In the genomic region with DNA sequence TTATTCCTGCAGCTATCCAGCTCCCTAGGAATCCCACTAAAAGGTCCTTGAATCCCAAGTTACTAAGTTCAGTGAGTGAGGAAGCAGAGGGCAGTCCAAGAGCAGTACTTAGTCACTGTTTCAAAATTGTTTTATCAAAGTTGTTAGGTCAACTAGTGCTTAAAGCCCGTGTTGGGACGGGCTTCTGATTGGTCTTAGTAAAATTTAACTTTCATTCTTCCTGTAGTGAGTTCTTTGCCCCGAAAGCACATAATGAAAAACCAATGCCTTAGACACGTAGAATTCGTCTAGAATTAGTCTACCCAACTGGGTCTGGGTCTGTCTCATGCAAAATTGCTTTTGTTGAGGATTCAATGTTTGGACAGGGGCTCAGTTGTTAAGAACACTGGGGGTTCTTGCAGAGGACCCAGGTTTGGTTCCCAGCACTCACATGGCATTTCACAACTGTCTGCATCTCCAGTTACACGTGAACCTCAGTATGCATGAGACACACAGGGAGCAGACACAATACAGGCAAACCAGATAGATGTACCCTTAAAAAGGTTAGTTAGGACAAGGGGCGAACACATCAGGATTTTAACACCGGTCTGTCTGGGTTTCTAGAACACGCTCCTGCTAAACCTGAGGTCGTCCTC, we compare ENCODE assay signal across 8 mouse cellular contexts. TPM values are rescaled to one million over a fixed set of nuclear protein-coding genes. Genes with fewer than 3 reads are reported as not detected.
A peak's percentile ranks its signal among the peaks of the same experiment; 100 is the strongest.
DNase-seq lines count a peak whose midpoint lies in the region; ATAC-seq and TF ChIP-seq lines count a peak whose summit lies in the region.

No protein-coding gene starts in this region.

- H3K36me3 ChIP-seq in embryonic facial prominence, embryonic 15.5 days, result 0 out of 2 replicates have a peak, but pooled peaks cover 11% of the 10 kb centered on the region
- H3K36me3 ChIP-seq in midbrain, embryonic 15.5 days (replicated peaks), result no peaks in the 10 kb centered on the region

- no peak for DNase-seq in lung, adult 2 months
- DNase-seq in lung, postnatal 4 days, result no peak
- DNase-seq in kidney, adult 9 months, result peak; percentile 73
- no peak for DNase-seq in right cerebral cortex, postnatal 14 days
- no peak for DNase-seq in layer of hippocampus, adult 9-10 months (ENCODE audit: low spot score)
- DNase-seq in adrenal gland, postnatal 25 days, result no peak

- H3K4me3 ChIP-seq in lung, adult 2 months (replicated peaks; ENCODE audit: extremely low read depth, low read depth, low read length), result peak overlapping the region; percentile 88
- H3K4me3 ChIP-seq in embryonic facial prominence, embryonic 15.5 days (replicated peaks), result peak overlapping the region; percentile 94
- peak overlapping the region; percentile 96 for H3K4me3 ChIP-seq in midbrain, embryonic 15.5 days

- TF ChIP-seq CTCF in lung, adult 2 months (IDR thresholded peaks at IDR 0.05; ENCODE audit: insufficient read depth, low read length), result no peak

- H3K27me3 ChIP-seq in embryonic facial prominence, embryonic 15.5 days, result no peaks in the 10 kb centered on the region
- H3K27me3 ChIP-seq in midbrain, embryonic 15.5 days (replicated peaks), result no peaks in the 10 kb centered on the region

- no peaks in the 10 kb centered on the region for H3K9me3 ChIP-seq in embryonic facial prominence, embryonic 15.5 days (replicated peaks)
- no peaks in the 10 kb centered on the region for H3K9me3 ChIP-seq in midbrain, embryonic 15.5 days

- TF ChIP-seq POLR2A in lung, adult 2 months (IDR thresholded peaks at IDR 0.05; ENCODE audit: borderline replicate concordance, extremely low read depth, low read depth, low read length), result no peak

- 13% methylated on average over 10 of the region's 10 CpGs for WGBS in lung, adult 2 months
- 24% methylated on average over 10 of the region's 10 CpGs for WGBS in embryonic facial prominence, embryonic 15.5 days
- 25% methylated on average over 10 of the region's 10 CpGs for WGBS in midbrain, embryonic 15.5 days

- peak overlapping the region; percentile 67 for H3K4me2 ChIP-seq in embryonic facial prominence, embryonic 15.5 days (replicated peaks)
- H3K4me2 ChIP-seq in midbrain, embryonic 15.5 days, result peak overlapping the region; percentile 75

- ATAC-seq in embryonic facial prominence, embryonic 15.5 days (ENCODE audit: insufficient number of reproducible peaks, low FRiP score, low TSS enrichment, low read depth), result no peak
- ATAC-seq in midbrain, embryonic 15.5 days (replicated peaks), result no peak

- H3K9ac ChIP-seq in embryonic facial prominence, embryonic 15.5 days, result peak overlapping the region; percentile 69
- H3K9ac ChIP-seq in midbrain, embryonic 15.5 days, result peak overlapping the region; percentile 60

- peak overlapping the region; percentile 88 for H3K27ac ChIP-seq in embryonic facial prominence, embryonic 15.5 days (replicated peaks)
- H3K27ac ChIP-seq in midbrain, embryonic 15.5 days, result peak overlapping the region; percentile 90

- H3K4me1 ChIP-seq in lung, adult 2 months (ENCODE audit: control insufficient read depth, insufficient read depth, low read length), result peaks cover 11% of the 10 kb centered on the region
- peaks cover 21% of the 10 kb centered on the region for H3K4me1 ChIP-seq in embryonic facial prominence, embryonic 15.5 days
- H3K4me1 ChIP-seq in midbrain, embryonic 15.5 days, result peaks cover 22% of the 10 kb centered on the region

RNA-seq across cellular contexts. Expression of gene Pitpnb, which starts 0.7 kb away (rescaled TPM):
- 39.4 and 53.9 TPM in 2 replicates for polyA plus RNA-seq in lung, adult 2 months (2012; rRNA removed)
- 101 and 104 TPM in 2 replicates for polyA plus RNA-seq in embryonic facial prominence, embryonic 15.5 days (2015; fragmentation: Nextera tagmentation; extraction: Ambion mirVana)
- 98.0 and 102 TPM in 2 replicates for polyA plus RNA-seq in midbrain, embryonic 15.5 days (2015; fragmentation: Nextera tagmentation; extraction: Ambion mirVana)
- total RNA-seq in adrenal gland, postnatal 25 days (2021), result 72.4 and 77.8 TPM in 2 replicates
